Mouse (Mus musculus) gastrocnemius, postnatal 10 days (tissue): ENCODE measurements around the gene Vmn1r171. TPM values are rescaled to one million over a fixed set of nuclear protein-coding genes. Genes with fewer than 3 reads are reported as not detected.
"Not testable (repeated sequence)": the region's sequence is repeated elsewhere in the genome, so short reads cannot be mapped to it uniquely, and the experiment has no call there.

ENCODE experiments used
- DNase-seq: peaks from one replicate; pipeline ENCODE4 v3.0.0; 2021; ENCODE audit warnings: mixed read lengths
- long read RNA-seq, 2 experiments: library from polyadenylated mRNA; stranded (forward); transcript quantifications; one replicate each; pipeline ENCODE4 v2.0.0; 2021
- total RNA-seq, 2 experiments: library from RNA; stranded (reverse); gene quantifications; 2 replicates each; pipeline ENCODE4 v1.2.3; 2021

The Vmn1r171 gene
- not detected for total RNA-seq
- long read RNA-seq, experiment 1 = 0 reads
- long read RNA-seq, experiment 2 = 0 reads

- DNase-seq = no peak
These were observed at the start of gene Vmn1r171 for GRCm38 (mm10) chr7:23630422-23630821. Vmn1r171 (plus strand) TSS chr7:23630722.

- DNase-seq = not testable (repeated sequence)
These were observed 24.6 kb upstream of the Vmn1r171 start, which contains the start of gene Vmn1r170 for GRCm38 (mm10) chr7:23605875-23606274. Vmn1r170 (plus strand) TSS chr7:23606175.

GRCm38 (mm10) chr7:23658016-23658415 lies 27.5 kb downstream of the Vmn1r171 start, which contains the start of gene Vmn1r172:
Vmn1r172 (plus strand) TSS chr7:23658316.
- no peak for DNase-seq

Other genes with a start within 250 kb of the Vmn1r171 start
- gene Nlrp5, start 244.8 kb upstream of the Vmn1r171 start, total RNA-seq = under 1 TPM; 0.07 to 0.14 TPM
- gene Vmn1r167, start 123.5 kb upstream of the Vmn1r171 start, total RNA-seq = not detected
- not detected for gene Vmn1r168, start 91.0 kb upstream of the Vmn1r171 start, total RNA-seq
- gene Vmn1r169, start 55.2 kb upstream of the Vmn1r171 start, total RNA-seq = not detected
- gene Vmn1r170, start 24.5 kb upstream of the Vmn1r171 start, total RNA-seq = not detected
- gene Vmn1r172, start 27.6 kb downstream of the Vmn1r171 start, total RNA-seq = not detected
- not detected for gene Vmn1r173, start 70.0 kb downstream of the Vmn1r171 start, total RNA-seq
- not detected for gene Vmn1r174, start 121.5 kb downstream of the Vmn1r171 start, total RNA-seq
- not detected for gene Vmn1r175, start 179.9 kb downstream of the Vmn1r171 start, total RNA-seq
- not detected for gene Vmn1r176, start 206.7 kb downstream of the Vmn1r171 start, total RNA-seq
- not detected for gene Vmn1r177, start 235.7 kb downstream of the Vmn1r171 start, total RNA-seq